Mouse (Mus musculus): ENCODE measurements around the gene Ttll11. TPM values are rescaled to one million over a fixed set of nuclear protein-coding genes. Genes with fewer than 3 reads are reported as not detected.

The Ttll11 gene
- polyA plus RNA-seq, 2 experiments: 1.2 to 2.5 TPM

GRCm38 (mm10) chr2:35810027-35810426, 169.7 kb downstream of the Ttll11 start:
- ATAC-seq (ENCODE audit: low FRiP score, low read depth): no peak
- H3K9me3 ChIP-seq (ENCODE audit: control insufficient read depth, low read length): no peaks in the 10 kb centered on the region
- H3K4me1 ChIP-seq (ENCODE audit: control insufficient read depth, insufficient read depth, low read length): no peaks in the 10 kb centered on the region
- no peak overlapping the region for H3K27ac ChIP-seq (replicated peaks; ENCODE audit: low read depth, low read length)
- H3K9ac ChIP-seq (ENCODE audit: low read depth, low read length, severe bottlenecking): no peak overlapping the region
- 71% methylated on average over 3 of the region's 3 CpGs for WGBS
- no peaks in the 10 kb centered on the region for H3K36me3 ChIP-seq (ENCODE audit: control insufficient read depth, insufficient read depth, low read length)
- no peak overlapping the region for H3K4me2 ChIP-seq (replicated peaks; ENCODE audit: low read depth, low read length, severe bottlenecking)
- no peaks in the 10 kb centered on the region for H3K27me3 ChIP-seq (ENCODE audit: control insufficient read depth, insufficient read depth, low read length)
- no peak overlapping the region for H3K4me3 ChIP-seq (replicated peaks; ENCODE audit: low read length)
- no peak for TF ChIP-seq POLR2A (IDR thresholded peaks at IDR 0.05; ENCODE audit: borderline replicate concordance, extremely low read depth, insufficient read depth, insufficient read length)
- no peak for DNase-seq (ENCODE audit: low spot score)

- no peak for TF ChIP-seq POLR2A (IDR thresholded peaks at IDR 0.05; ENCODE audit: borderline replicate concordance, extremely low read depth, insufficient read depth, insufficient read length)
- no peak for ATAC-seq (ENCODE audit: low FRiP score, low read depth)
- no peak for DNase-seq (ENCODE audit: low spot score)
Observed at GRCm38 (mm10) chr2:35809141-35809540, 170.6 kb downstream of the Ttll11 start.

GRCm38 (mm10) chr2:35805881-35806280, 173.8 kb downstream of the Ttll11 start:
- no peak overlapping the region for H3K4me2 ChIP-seq (replicated peaks; ENCODE audit: low read depth, low read length, severe bottlenecking)
- H3K9ac ChIP-seq (ENCODE audit: low read depth, low read length, severe bottlenecking): no peak overlapping the region
- H3K36me3 ChIP-seq (ENCODE audit: control insufficient read depth, insufficient read depth, low read length): no peaks in the 10 kb centered on the region
- H3K4me3 ChIP-seq (replicated peaks; ENCODE audit: low read length): no peak overlapping the region
- H3K27me3 ChIP-seq (ENCODE audit: control insufficient read depth, insufficient read depth, low read length): no peaks in the 10 kb centered on the region
- H3K4me1 ChIP-seq (ENCODE audit: control insufficient read depth, insufficient read depth, low read length): no peaks in the 10 kb centered on the region
- H3K27ac ChIP-seq (replicated peaks; ENCODE audit: low read depth, low read length): no peak overlapping the region
- no peaks in the 10 kb centered on the region for H3K9me3 ChIP-seq (ENCODE audit: control insufficient read depth, low read length)
- WGBS: 82% methylated on average over 13 of the region's 13 CpGs
- TF ChIP-seq POLR2A (IDR thresholded peaks at IDR 0.05; ENCODE audit: borderline replicate concordance, extremely low read depth, insufficient read depth, insufficient read length): no peak
- ATAC-seq (ENCODE audit: low FRiP score, low read depth) (no peak), DNase-seq (ENCODE audit: low spot score) (no peak)

More at GRCm38 (mm10) chr2:35809141-35809540, 170.6 kb downstream of the Ttll11 start:
- 28% methylated on average over 3 of the region's 3 CpGs for WGBS
- Histone ChIP-seq H3K4me1 (ENCODE audit: control insufficient read depth, insufficient read depth, low read length) (no peaks in the 10 kb centered on the region), H3K27ac (replicated peaks; ENCODE audit: low read depth, low read length) (no peak overlapping the region), H3K4me3 (replicated peaks; ENCODE audit: low read length) (no peak overlapping the region), H3K9me3 (ENCODE audit: control insufficient read depth, low read length) (no peaks in the 10 kb centered on the region), H3K36me3 (ENCODE audit: control insufficient read depth, insufficient read depth, low read length) (no peaks in the 10 kb centered on the region), H3K4me2 (replicated peaks; ENCODE audit: low read depth, low read length, severe bottlenecking) (no peak overlapping the region), H3K9ac (ENCODE audit: low read depth, low read length, severe bottlenecking) (no peak overlapping the region), H3K27me3 (ENCODE audit: control insufficient read depth, insufficient read depth, low read length) (no peaks in the 10 kb centered on the region)

- Histone ChIP-seq H3K27me3 (ENCODE audit: control insufficient read depth, insufficient read depth, low read length) (no peaks in the 10 kb centered on the region), H3K4me2 (replicated peaks; ENCODE audit: low read depth, low read length, severe bottlenecking) (no peak overlapping the region), H3K36me3 (ENCODE audit: control insufficient read depth, insufficient read depth, low read length) (no peaks in the 10 kb centered on the region), H3K9me3 (ENCODE audit: control insufficient read depth, low read length) (no peaks in the 10 kb centered on the region), H3K9ac (ENCODE audit: low read depth, low read length, severe bottlenecking) (no peak overlapping the region), H3K27ac (replicated peaks; ENCODE audit: low read depth, low read length) (no peak overlapping the region), H3K4me1 (ENCODE audit: control insufficient read depth, insufficient read depth, low read length) (no peaks in the 10 kb centered on the region), H3K4me3 (replicated peaks; ENCODE audit: low read length) (no peak overlapping the region)
- ATAC-seq (ENCODE audit: low FRiP score, low read depth): no peak
- DNase-seq (ENCODE audit: low spot score): no peak
- WGBS: 90% methylated on average over 11 of the region's 11 CpGs
- TF ChIP-seq POLR2A (IDR thresholded peaks at IDR 0.05; ENCODE audit: borderline replicate concordance, extremely low read depth, insufficient read depth, insufficient read length): no peak
Observed at GRCm38 (mm10) chr2:35803095-35803494, 176.6 kb downstream of the Ttll11 start.

GRCm38 (mm10) chr2:35801759-35802158, 178.0 kb downstream of the Ttll11 start:
- WGBS: 94% methylated on average over 2 of the region's 2 CpGs
- ATAC-seq (ENCODE audit: low FRiP score, low read depth): no peak

GRCm38 (mm10) chr2:35799073-35799472, 180.6 kb downstream of the Ttll11 start:
- DNase-seq (ENCODE audit: low spot score) (no peak), ATAC-seq (ENCODE audit: low FRiP score, low read depth) (no peak)
- WGBS: 78% methylated on average over 6 of the region's 6 CpGs
- no peaks in the 10 kb centered on the region for H3K4me1 ChIP-seq (ENCODE audit: control insufficient read depth, insufficient read depth, low read length)
- no peak for TF ChIP-seq POLR2A (IDR thresholded peaks at IDR 0.05; ENCODE audit: borderline replicate concordance, extremely low read depth, insufficient read depth, insufficient read length)
- H3K9ac ChIP-seq (ENCODE audit: low read depth, low read length, severe bottlenecking): no peak overlapping the region
- no peaks in the 10 kb centered on the region for H3K36me3 ChIP-seq (ENCODE audit: control insufficient read depth, insufficient read depth, low read length)
- H3K4me2 ChIP-seq (replicated peaks; ENCODE audit: low read depth, low read length, severe bottlenecking): no peak overlapping the region
- no peak overlapping the region for H3K27ac ChIP-seq (replicated peaks; ENCODE audit: low read depth, low read length)
- no peaks in the 10 kb centered on the region for H3K9me3 ChIP-seq (ENCODE audit: control insufficient read depth, low read length)
- H3K27me3 ChIP-seq (ENCODE audit: control insufficient read depth, insufficient read depth, low read length): no peaks in the 10 kb centered on the region
- H3K4me3 ChIP-seq (replicated peaks; ENCODE audit: low read length): no peak overlapping the region

More at GRCm38 (mm10) chr2:35801759-35802158, 178.0 kb downstream of the Ttll11 start:
- H3K9me3 ChIP-seq (ENCODE audit: control insufficient read depth, low read length): no peaks in the 10 kb centered on the region
- no peaks in the 10 kb centered on the region for H3K4me1 ChIP-seq (ENCODE audit: control insufficient read depth, insufficient read depth, low read length)
- no peak for TF ChIP-seq POLR2A (IDR thresholded peaks at IDR 0.05; ENCODE audit: borderline replicate concordance, extremely low read depth, insufficient read depth, insufficient read length)
- DNase-seq (ENCODE audit: low spot score): no peak
- no peak overlapping the region for H3K27ac ChIP-seq (replicated peaks; ENCODE audit: low read depth, low read length)
- H3K4me2 ChIP-seq (replicated peaks; ENCODE audit: low read depth, low read length, severe bottlenecking): no peak overlapping the region
- H3K4me3 ChIP-seq (replicated peaks; ENCODE audit: low read length): no peak overlapping the region
- H3K36me3 ChIP-seq (ENCODE audit: control insufficient read depth, insufficient read depth, low read length): no peaks in the 10 kb centered on the region
- no peak overlapping the region for H3K9ac ChIP-seq (ENCODE audit: low read depth, low read length, severe bottlenecking)
- H3K27me3 ChIP-seq (ENCODE audit: control insufficient read depth, insufficient read depth, low read length): no peaks in the 10 kb centered on the region
